Mouse (Mus musculus) splenic B cell, adult 2 months (primary cell): ENCODE data around the gene Xxylt1.

Experiments
- DNase-seq: peaks from one replicate; pipeline ENCODE4 v3.0.0-alpha.2; 2011; ENCODE audit warnings: low read depth, low spot score
- H3K27me3 ChIP-seq: 2 replicates; pipeline ENCODE4 v1.6.1; 2012; ENCODE audit warnings: mild to moderate bottlenecking, low read length, moderate library complexity, mixed read lengths; ENCODE audit not compliant: control insufficient read depth, poor library complexity, insufficient read depth, severe bottlenecking
- H3K36me3 ChIP-seq: 2 replicates; pipeline ENCODE4 v1.6.1; 2012; ENCODE audit warnings: mild to moderate bottlenecking, low read length, moderate library complexity, mixed read lengths; ENCODE audit not compliant: control insufficient read depth, poor library complexity, insufficient read depth, severe bottlenecking

Gene Xxylt1

DNA sequence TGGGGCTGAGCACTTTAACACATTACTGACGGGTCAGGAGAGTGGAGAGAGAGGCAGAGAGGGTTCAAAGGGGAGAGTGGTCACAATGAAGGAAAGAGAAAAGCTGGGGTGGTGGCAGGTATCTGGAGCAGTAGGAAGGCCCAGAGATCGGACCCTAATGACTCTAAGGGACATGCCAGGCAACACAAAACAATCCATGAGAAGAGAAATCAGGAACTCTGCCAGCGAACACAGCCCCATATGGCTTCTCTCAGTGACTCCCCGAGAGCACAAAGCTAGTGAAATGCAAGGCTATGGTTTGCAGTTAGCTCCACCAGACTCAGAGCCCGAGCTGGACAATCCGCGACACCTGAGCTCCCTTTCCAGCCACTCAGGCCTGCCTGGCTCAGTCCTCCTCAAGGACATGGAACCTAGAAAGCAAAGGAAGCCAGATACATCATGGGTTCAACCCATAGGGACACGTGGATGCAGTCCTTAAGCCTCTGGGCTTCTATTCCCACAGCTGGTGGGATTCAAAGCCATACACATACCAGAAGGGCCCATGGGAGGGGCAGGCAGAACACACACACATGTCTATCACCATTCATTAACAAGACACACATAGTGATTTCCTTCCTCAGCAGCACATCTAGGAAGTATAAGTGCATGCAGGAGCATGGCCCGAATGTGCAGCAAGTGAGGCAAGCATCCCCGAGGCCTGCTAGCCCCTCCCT is 33.9 kb downstream of the Xxylt1 start:
- H3K27me3 ChIP-seq, result no peaks in the 10 kb centered on the region
- no peaks in the 10 kb centered on the region for H3K36me3 ChIP-seq
- no peak for DNase-seq

- no peaks in the 10 kb centered on the region for H3K36me3 ChIP-seq
- no peaks in the 10 kb centered on the region for H3K27me3 ChIP-seq
- no peak for DNase-seq
Observed at GRCm38 (mm10) chr16:31046217-31046659, 35.0 kb downstream of the Xxylt1 start.

DNA sequence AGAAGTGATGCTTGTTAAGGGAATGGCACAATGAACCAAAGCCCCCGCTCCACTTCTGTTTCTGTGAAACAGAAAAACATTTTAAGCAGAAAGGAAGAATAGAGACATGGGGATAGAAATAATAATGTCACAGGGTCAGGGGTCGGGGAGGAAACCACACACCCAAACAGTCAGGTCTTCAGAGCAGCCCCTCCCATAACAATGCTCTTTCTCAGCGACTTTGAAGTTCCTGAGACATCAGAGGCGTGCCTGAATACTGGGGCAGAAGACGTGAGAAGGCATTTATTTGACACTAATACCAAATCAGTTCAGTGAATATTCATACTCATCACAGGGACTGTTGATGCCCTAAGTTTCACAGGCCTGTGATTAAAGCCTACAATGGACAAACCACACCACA is 36.0 kb downstream of the Xxylt1 start:
- Histone ChIP-seq H3K36me3 (no peaks in the 10 kb centered on the region), H3K27me3 (no peaks in the 10 kb centered on the region)
- DNase-seq, result no peak

- no peak for DNase-seq
- H3K27me3 ChIP-seq, result no peaks in the 10 kb centered on the region
- H3K36me3 ChIP-seq, result no peaks in the 10 kb centered on the region
Observed at GRCm38 (mm10) chr16:31043136-31043535, 38.1 kb downstream of the Xxylt1 start.

GRCm38 (mm10) chr16:31041566-31041965 is 39.7 kb downstream of the Xxylt1 start:
- Histone ChIP-seq H3K27me3 (no peaks in the 10 kb centered on the region), H3K36me3 (no peaks in the 10 kb centered on the region)
- no peak for DNase-seq

- no peak for DNase-seq
- no peaks in the 10 kb centered on the region for H3K27me3 ChIP-seq
- no peaks in the 10 kb centered on the region for H3K36me3 ChIP-seq
Observed at GRCm38 (mm10) chr16:31039803-31040459, 41.3 kb downstream of the Xxylt1 start.

GRCm38 (mm10) chr16:31037431-31037830 is 43.8 kb downstream of the Xxylt1 start:
- Histone ChIP-seq H3K36me3 (no peaks in the 10 kb centered on the region), H3K27me3 (no peaks in the 10 kb centered on the region)
- no peak for DNase-seq

- Histone ChIP-seq H3K27me3 (no peaks in the 10 kb centered on the region), H3K36me3 (no peaks in the 10 kb centered on the region)
- DNase-seq, result no peak
Observed at GRCm38 (mm10) chr16:31035651-31036245, 45.5 kb downstream of the Xxylt1 start.

- peak; percentile 21 for DNase-seq
Observed at GRCm38 (mm10) chr16:31035235-31035634, 46.0 kb downstream of the Xxylt1 start.

DNA sequence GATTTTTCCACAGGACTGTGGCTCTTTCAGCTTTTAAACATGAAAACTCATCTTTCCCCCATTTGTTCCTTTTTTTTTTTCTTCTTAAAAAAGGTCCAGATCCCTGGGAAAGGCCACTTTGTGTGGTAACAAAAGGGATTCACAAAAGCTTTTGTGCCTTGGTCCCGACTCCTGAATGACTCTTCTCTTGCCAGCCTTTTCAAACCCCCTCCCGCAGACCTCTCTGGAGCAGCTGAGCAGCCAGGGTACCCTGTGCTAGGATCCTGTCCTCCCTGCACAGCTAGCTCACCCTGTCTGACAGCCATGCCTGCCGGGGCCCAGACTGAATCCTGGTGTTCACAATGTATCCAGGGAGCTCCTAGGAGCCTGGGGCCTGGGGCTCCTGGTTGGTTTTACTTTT is 47.2 kb downstream of the Xxylt1 start:
- Histone ChIP-seq H3K27me3 (no peaks in the 10 kb centered on the region), H3K36me3 (no peaks in the 10 kb centered on the region)
- DNase-seq, result no peak

More at GRCm38 (mm10) chr16:31035235-31035634, 46.0 kb downstream of the Xxylt1 start:
- Histone ChIP-seq H3K36me3 (no peaks in the 10 kb centered on the region), H3K27me3 (no peaks in the 10 kb centered on the region)

DNA sequence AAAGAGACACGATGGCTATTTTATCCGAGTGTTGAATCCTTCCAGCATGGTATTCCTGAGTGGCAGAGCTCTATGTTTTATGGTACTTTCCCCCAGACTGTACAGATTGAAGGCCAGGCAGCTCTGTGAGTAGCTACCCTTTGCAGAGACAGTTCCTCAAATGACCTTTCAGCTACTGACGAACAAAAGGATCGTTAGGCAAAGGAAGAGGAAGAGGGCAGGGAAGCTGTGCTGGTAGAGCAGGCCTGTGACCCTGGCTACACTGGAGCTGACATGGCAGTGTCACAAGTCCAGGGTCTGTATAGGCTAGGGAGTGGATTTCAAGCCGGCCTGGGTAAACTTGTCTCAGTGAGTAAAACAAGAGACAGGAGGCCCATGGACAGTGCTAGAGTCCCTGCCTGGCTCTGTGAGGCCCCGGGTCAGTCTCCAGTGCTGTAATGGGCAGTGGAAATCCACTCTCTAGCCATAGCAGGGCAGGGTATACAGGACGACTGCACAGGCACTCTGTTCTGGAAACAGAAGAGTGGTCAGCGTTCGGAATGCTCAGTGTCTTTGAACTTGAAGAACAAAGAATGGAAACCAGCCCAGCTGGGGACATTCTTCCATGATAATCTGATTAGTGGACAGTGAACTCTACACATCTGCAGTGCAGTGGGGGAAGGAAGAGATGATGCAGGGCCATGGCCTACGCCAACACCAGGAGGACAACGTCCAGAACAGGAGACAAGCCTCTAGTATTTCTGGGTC is 51.3 kb downstream of the Xxylt1 start:
- no peaks in the 10 kb centered on the region; the same call in 1 of the 2 replicates for H3K36me3 ChIP-seq
- no peaks in the 10 kb centered on the region for H3K27me3 ChIP-seq
- DNase-seq, result no peak

DNA sequence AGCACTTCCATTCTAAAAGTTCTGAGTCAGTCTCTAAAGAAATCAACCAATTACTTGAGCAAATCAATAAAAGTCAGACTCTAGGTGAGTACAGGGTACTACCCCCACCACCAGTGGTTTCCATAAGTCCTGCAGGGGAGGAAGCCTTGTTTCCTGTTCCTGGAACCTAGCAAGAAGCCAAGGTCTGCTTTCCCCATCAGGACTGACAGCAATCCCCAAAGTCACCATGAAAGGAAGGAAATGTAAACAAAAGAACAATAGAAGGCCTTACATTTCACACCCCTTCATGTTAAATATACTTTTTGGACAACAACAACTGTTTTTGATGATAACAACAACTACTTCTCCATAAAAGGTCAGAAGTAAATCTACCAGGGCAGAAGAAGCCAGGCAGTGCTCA is 53.6 kb downstream of the Xxylt1 start:
- H3K27me3 ChIP-seq, result no peaks in the 10 kb centered on the region
- no peak for DNase-seq
- no peaks in the 10 kb centered on the region; the same call in 1 of the 2 replicates for H3K36me3 ChIP-seq

DNA sequence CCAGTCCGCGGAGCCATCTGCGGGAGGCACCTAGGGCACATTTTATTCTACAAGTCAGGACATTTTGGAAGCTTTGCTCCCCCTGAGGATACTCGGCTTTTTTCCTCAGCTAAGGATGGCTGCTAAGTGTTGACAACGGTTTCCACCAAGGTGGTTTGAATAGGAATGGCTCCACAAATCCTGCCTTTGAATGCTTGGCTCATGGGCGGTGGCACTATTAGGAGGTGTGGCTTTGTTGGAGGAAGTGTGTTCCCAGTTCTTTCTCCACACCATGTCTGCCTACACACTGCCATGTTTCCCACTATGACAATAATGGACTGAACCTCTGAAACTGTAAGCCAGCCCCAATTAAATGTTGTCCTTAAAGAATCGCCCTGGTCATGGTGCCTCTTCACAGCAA is 55.7 kb downstream of the Xxylt1 start:
- no peaks in the 10 kb centered on the region; the same call in 1 of the 2 replicates for H3K36me3 ChIP-seq
- DNase-seq, result no peak
- H3K27me3 ChIP-seq, result no peaks in the 10 kb centered on the region

DNA sequence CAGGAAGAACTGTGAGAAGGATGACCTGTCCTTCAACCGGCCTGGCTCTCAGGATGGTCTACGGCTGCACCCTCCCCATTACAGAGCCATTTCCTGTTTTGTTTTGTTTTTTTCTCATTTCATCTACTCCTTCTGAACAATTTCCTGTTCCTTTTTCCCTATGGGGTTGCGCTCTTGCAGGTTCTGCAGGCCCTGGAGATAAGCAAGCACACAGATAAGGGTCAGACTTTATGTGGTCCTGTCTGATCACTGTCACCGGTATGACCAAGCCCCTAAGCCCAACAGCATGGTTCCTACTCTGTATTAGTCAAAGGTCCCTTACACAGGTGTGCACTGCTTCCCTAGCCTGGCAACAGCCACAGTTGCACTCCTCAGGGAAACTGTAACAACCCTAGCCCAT is 56.2 kb downstream of the Xxylt1 start:
- DNase-seq, result no peak
- Histone ChIP-seq H3K27me3 (no peaks in the 10 kb centered on the region), H3K36me3 (no peaks in the 10 kb centered on the region; the same call in 1 of the 2 replicates)

DNA sequence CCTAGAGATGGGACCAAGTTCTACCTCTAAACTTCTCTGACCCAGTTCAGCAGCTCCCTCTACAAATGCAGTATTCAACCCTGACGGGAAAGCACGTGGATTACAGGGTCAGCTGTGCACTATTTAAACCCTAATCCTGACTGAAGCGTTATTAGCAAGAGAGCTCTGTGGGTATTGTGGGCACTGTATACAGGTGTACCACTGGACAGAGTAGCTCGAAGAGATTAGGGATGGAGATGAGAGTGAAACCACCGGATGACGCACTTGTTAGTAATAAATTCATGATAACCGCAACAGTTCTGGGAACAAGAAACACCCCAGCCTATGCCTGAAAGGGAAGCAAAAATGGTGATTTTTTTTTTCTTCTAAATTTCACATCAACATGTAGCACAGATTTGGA is 57.0 kb downstream of the Xxylt1 start:
- Histone ChIP-seq H3K36me3 (no peaks in the 10 kb centered on the region; the same call in 1 of the 2 replicates), H3K27me3 (no peaks in the 10 kb centered on the region)
- DNase-seq, result no peak
